26 mouse cellular contexts compared by ENCODE assay signal in the genomic region with DNA sequence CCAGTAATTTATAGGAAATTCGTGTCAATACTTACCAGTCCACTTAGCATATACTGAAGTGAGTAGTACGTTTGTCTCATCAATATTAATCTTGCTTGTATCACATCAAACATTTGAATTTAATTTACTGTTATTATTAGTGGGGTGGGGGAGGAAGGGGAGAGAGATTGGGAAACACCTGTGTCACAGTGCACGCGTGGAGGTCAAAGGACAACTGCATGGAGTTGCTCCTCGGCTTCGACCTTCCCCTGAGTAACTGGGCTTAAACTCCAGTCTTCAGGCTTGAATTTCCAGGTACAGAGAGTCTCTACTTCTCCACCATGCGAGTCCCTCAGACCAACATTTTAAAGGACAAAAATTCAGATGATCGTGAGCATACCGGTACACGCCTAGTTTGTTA.
"Had no signal": no experiment of that assay in that cellular context is flagged by ENCODE, and none has a peak within 500 bp of the region (broad histone marks: within the 10 kb centered on the region; RNA-seq: fewer than 3 reads in every experiment).

No protein-coding gene starts in this region.

- H3K4me3 ChIP-seq: gastrocnemius, adult 2 months; heart, embryonic 13.5 days; heart, embryonic 15.5 days; hindbrain, embryonic 10.5 days; hindbrain, embryonic 12.5 days; intestine, embryonic 15.5 days; layer of hippocampus, adult 2 months; left cerebral cortex, adult 2 months; limb, embryonic 10.5 days; limb, embryonic 12.5 days had no signal

- H3K9me3 ChIP-seq: heart, embryonic 15.5 days; hindbrain, embryonic 10.5 days; hindbrain, embryonic 12.5 days; intestine, embryonic 15.5 days; limb, embryonic 10.5 days; limb, embryonic 12.5 days had no signal

- H3K4me1 ChIP-seq: hindbrain, embryonic 10.5 days; hindbrain, embryonic 12.5 days; intestine, embryonic 15.5 days had no signal

- H3K4me2 ChIP-seq: heart, embryonic 11.5 days; heart, embryonic 13.5 days; heart, embryonic 15.5 days; hindbrain, embryonic 12.5 days; hindbrain, embryonic 14.5 days; intestine, embryonic 15.5 days; limb, embryonic 12.5 days had no signal

- H3K9ac ChIP-seq: heart, embryonic 13.5 days; heart, embryonic 15.5 days; hindbrain, embryonic 12.5 days; hindbrain, embryonic 14.5 days; intestine, embryonic 15.5 days; limb, embryonic 12.5 days had no signal

- H3K36me3 ChIP-seq: heart, embryonic 13.5 days; heart, embryonic 15.5 days; hindbrain, embryonic 10.5 days; hindbrain, embryonic 12.5 days; intestine, embryonic 15.5 days; limb, embryonic 10.5 days; limb, embryonic 12.5 days had no signal

- H3K27me3 ChIP-seq: heart, embryonic 13.5 days; heart, embryonic 15.5 days; hindbrain, embryonic 12.5 days; intestine, embryonic 15.5 days; limb, embryonic 12.5 days had no signal

- H3K27ac ChIP-seq: gastrocnemius, adult 2 months; heart, embryonic 13.5 days; heart, embryonic 15.5 days; hindbrain, embryonic 10.5 days; hindbrain, embryonic 12.5 days; hindbrain, embryonic 14.5 days; intestine, embryonic 15.5 days; left cerebral cortex, adult 2 months; limb, embryonic 10.5 days; limb, embryonic 12.5 days had no signal

- DNase-seq: gastrocnemius, adult 2 months; gastrocnemius, postnatal 10 days; gastrocnemius, postnatal 25 days; heart, postnatal 14 days; heart, postnatal 36 days; kidney, adult 18-20 months; kidney, adult 8-10 months; kidney, postnatal 10 days; kidney, postnatal 25 days; kidney, postnatal 4 days; liver had no signal

- ATAC-seq: forebrain, embryonic 16.5 days; hindbrain, embryonic 16.5 days; inflammation-experienced regulatory T-cells, adult 6 months; intestine, embryonic 15.5 days; intestine, postnatal 0 days had no signal
